Mouse (Mus musculus) G1E (cell line): Measurements from ENCODE around the gene Tmbim7.

Source experiments
- CTCF ChIP-seq: IDR thresholded peaks from 2 replicates; pipeline ENCODE4 v1.5.1; 2012; ENCODE audit warnings: low read depth, low read length, inconsistent platforms, mixed read lengths
- GATA1 ChIP-seq: IDR thresholded peaks from 2 replicates; pipeline ENCODE4 v1.6.1; 2012; ENCODE audit warnings: borderline replicate concordance, low read length, inconsistent platforms, mixed read lengths
- GATA2 ChIP-seq: IDR thresholded peaks from 2 replicates; pipeline ENCODE4 v1.6.1; 2012; ENCODE audit warnings: low read depth, low read length, inconsistent platforms, borderline replicate concordance
- POLR2AphosphoS5 ChIP-seq: IDR thresholded peaks from 2 replicates; pipeline ENCODE4 v1.6.1; 2012; ENCODE audit warnings: low read depth, low read length, inconsistent platforms; ENCODE audit not compliant: insufficient replicate concordance
- TAL1 ChIP-seq: conservative IDR thresholded peaks from 2 replicates; pipeline ENCODE4 v1.6.1; 2012; ENCODE audit warnings: low read depth, low read length, inconsistent platforms, mixed read lengths

DNA sequence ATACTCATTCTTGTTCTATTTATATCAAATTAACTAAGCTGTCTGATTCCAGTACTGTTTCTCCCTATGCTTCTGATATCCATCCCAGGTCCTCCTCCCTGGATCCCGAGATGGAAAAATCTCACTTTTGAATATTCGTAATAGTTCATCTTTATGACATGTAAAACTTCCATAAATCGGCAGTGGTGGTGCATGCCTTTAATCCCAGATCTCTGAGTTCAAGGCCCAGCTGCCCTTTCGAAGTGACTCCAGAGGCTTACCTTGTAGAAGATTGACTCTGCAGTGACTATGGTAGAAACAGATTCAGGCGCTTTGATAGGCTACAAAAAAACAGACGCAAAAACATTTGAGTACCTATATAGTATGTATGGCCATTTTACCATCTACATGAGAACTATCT lies 6.4 kb upstream of the Tmbim7 start:
- TF ChIP-seq CTCF = no peak
- no peak for TF ChIP-seq GATA2
- TF ChIP-seq POLR2AphosphoS5 = no peak
- no peak for TF ChIP-seq GATA1
- no peak for TF ChIP-seq TAL1
